Comparison of ENCODE assay signal across 8 mouse cellular contexts in the genomic region with DNA sequence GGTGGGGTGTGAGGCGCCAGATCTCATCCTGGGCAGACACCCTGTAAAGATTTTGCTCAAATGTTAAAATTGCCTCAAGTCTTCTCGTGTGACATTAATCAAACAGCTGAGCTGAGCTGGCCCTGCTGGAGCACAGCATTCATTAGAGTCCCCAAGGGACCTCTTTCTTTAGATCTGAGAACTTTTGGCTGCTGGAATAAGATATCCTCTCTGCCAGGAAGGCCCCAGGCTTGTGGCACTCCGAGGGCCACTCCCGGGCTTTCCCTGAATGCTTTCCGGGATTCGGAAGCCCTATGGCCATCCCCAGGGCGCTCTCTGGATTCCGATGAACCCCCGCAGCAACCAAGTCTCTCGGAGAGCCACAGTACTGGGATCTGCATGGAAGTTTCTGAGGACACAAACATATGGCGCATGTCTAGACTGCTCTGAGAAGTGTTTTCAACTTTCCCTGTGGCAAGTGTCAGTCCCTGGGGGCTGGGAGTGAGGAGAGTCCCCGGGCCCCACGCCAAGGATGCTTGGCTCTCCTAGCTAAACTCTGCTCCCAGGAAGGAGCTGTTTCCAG. TPM values are rescaled to one million over a fixed set of nuclear protein-coding genes. Genes with fewer than 3 reads are reported as not detected.
DNase-seq lines count a peak whose midpoint lies in the region; ATAC-seq and TF ChIP-seq lines count a peak whose summit lies in the region.

No protein-coding gene starts in this region.

- ATAC-seq in embryonic facial prominence, embryonic 15.5 days (ENCODE audit: insufficient number of reproducible peaks, low FRiP score, low TSS enrichment, low read depth), result peak; percentile 72

- H3K36me3 ChIP-seq in embryonic facial prominence, embryonic 15.5 days, result no peaks in the 10 kb centered on the region
- H3K36me3 ChIP-seq in heart, embryonic 10.5 days, result no peaks in the 10 kb centered on the region
- H3K36me3 ChIP-seq in kidney, adult 2 months (ENCODE audit: control insufficient read depth, insufficient read depth, low read length), result no peaks in the 10 kb centered on the region

- WGBS in embryonic facial prominence, embryonic 15.5 days, result 4% methylated on average over 13 of the region's 13 CpGs
- 6% methylated on average over 13 of the region's 13 CpGs for WGBS in heart, embryonic 10.5 days
- WGBS in kidney, adult 2 months, result 21% methylated on average over 13 of the region's 13 CpGs
- WGBS in lung, adult 2 months, result 16% methylated on average over 13 of the region's 13 CpGs

- peak overlapping the region; percentile 45 for H3K4me2 ChIP-seq in embryonic facial prominence, embryonic 15.5 days (replicated peaks)

- peak overlapping the region; percentile 76 for H3K27ac ChIP-seq in embryonic facial prominence, embryonic 15.5 days (replicated peaks)
- peak overlapping the region; percentile 66; the same call in 1 of the 2 replicates for H3K27ac ChIP-seq in heart, embryonic 10.5 days
- no peak overlapping the region for H3K27ac ChIP-seq in kidney, adult 2 months (ENCODE audit: insufficient read depth, low read depth, low read length)

- no peak for TF ChIP-seq CTCF in kidney, adult 2 months (conservative IDR thresholded peaks at IDR 0.05; ENCODE audit: insufficient read depth, insufficient read length, low read depth, low read length)
- no peak for TF ChIP-seq CTCF in lung, adult 2 months (IDR thresholded peaks at IDR 0.05; ENCODE audit: insufficient read depth, low read length)

- H3K9ac ChIP-seq in embryonic facial prominence, embryonic 15.5 days, result no peak overlapping the region

- TF ChIP-seq POLR2A in kidney, adult 2 months (IDR thresholded peaks at IDR 0.05; ENCODE audit: low read depth, low read length), result no peak
- no peak for TF ChIP-seq POLR2A in lung, adult 2 months (IDR thresholded peaks at IDR 0.05; ENCODE audit: borderline replicate concordance, extremely low read depth, low read depth, low read length)

- H3K9me3 ChIP-seq in embryonic facial prominence, embryonic 15.5 days (replicated peaks), result no peaks in the 10 kb centered on the region
- no peaks in the 10 kb centered on the region for H3K9me3 ChIP-seq in heart, embryonic 10.5 days

- H3K27me3 ChIP-seq in embryonic facial prominence, embryonic 15.5 days, result no peaks in the 10 kb centered on the region
- peaks cover 16% of the 10 kb centered on the region for H3K27me3 ChIP-seq in heart, embryonic 10.5 days (ENCODE audit: insufficient read depth, poor library complexity, severe bottlenecking)
- no peaks in the 10 kb centered on the region for H3K27me3 ChIP-seq in kidney, adult 2 months (replicated peaks; ENCODE audit: control insufficient read depth, insufficient read depth, low read length)

- peak; percentile 5 for DNase-seq in cerebellum, adult 11-12 months
- no peak for DNase-seq in cerebellum, adult 9-11 months
- DNase-seq in heart, embryonic 10.5 days (ENCODE audit: low spot score), result no peak
- peak; percentile 53 for DNase-seq in kidney, adult 2 months
- DNase-seq in lung, adult 2 months, result peak; percentile 4
- peak; percentile 62 for DNase-seq in ovary, postnatal 36 days (ENCODE audit: low spot score)
- DNase-seq in spleen, adult 18-20 months, result no peak

- H3K4me3 ChIP-seq in embryonic facial prominence, embryonic 15.5 days (replicated peaks), result peak overlapping the region; percentile 14
- H3K4me3 ChIP-seq in heart, embryonic 10.5 days, result peak overlapping the region; percentile 50
- no peak overlapping the region for H3K4me3 ChIP-seq in kidney, adult 2 months (ENCODE audit: insufficient read depth, low read depth, low read length)
- H3K4me3 ChIP-seq in lung, adult 2 months (replicated peaks; ENCODE audit: extremely low read depth, low read depth, low read length), result no peak overlapping the region

- peaks cover 16% of the 10 kb centered on the region for H3K4me1 ChIP-seq in embryonic facial prominence, embryonic 15.5 days
- H3K4me1 ChIP-seq in heart, embryonic 10.5 days, result peaks cover 15% of the 10 kb centered on the region
- H3K4me1 ChIP-seq in kidney, adult 2 months (ENCODE audit: control insufficient read depth, insufficient read depth, low read length), result no peaks in the 10 kb centered on the region
- H3K4me1 ChIP-seq in lung, adult 2 months (ENCODE audit: control insufficient read depth, insufficient read depth, low read length), result no peaks in the 10 kb centered on the region

RNA-seq across cellular contexts. Expression of a gene that starts 10.8 kb away (rescaled TPM):
- polyA plus RNA-seq in embryonic facial prominence, embryonic 15.5 days (2015; fragmentation: Nextera tagmentation; extraction: Ambion mirVana), result 0.77 and 1.0 TPM in 2 replicates
- polyA plus RNA-seq in heart, embryonic 10.5 days (2016; fragmentation: Nextera tagmentation; extraction: Ambion mirVana), result 0.54 and 0.55 TPM in 2 replicates
- polyA plus RNA-seq in kidney, adult 2 months (2012; rRNA removed), result 0.02 and 0.03 TPM in 2 replicates
- 0.01 TPM in 1 of 2 replicates, not detected in the other for polyA plus RNA-seq in lung, adult 2 months (2012; rRNA removed)

Comparison
In these comparisons a context has a peak if more than half of its experiments do, and no peak if none do; other contexts are left out.
1. DNase-seq: peak in cerebellum, adult 11-12 months (single experiment), kidney, adult 2 months (single experiment), lung, adult 2 months (single experiment) and ovary, postnatal 36 days (single experiment); none in cerebellum, adult 9-11 months (single experiment), heart, embryonic 10.5 days (single experiment) and spleen, adult 18-20 months (0 of 2).
2. H3K4me3 ChIP-seq: peak in embryonic facial prominence, embryonic 15.5 days (single experiment) and heart, embryonic 10.5 days (single experiment); none in kidney, adult 2 months (single experiment) and lung, adult 2 months (single experiment).